Mouse (Mus musculus) embryonic facial prominence, embryonic 12.5 days (tissue): ENCODE data around the gene Osbpl9. TPM values are rescaled to one million over a fixed set of nuclear protein-coding genes. Genes with fewer than 3 reads are reported as not detected.

ENCODE experiments used
- ATAC-seq: fragments of 200-750 bp; cut with Nextera tagmentation; 2 replicates; pipeline ENCODE4 v1.8.0; 2017; ENCODE audit not compliant: insufficient number of reproducible peaks, insufficient read depth, low FRiP score, low TSS enrichment
- H3K27ac ChIP-seq: fragments of 300-500 bp; sonication (generic); 2 replicates; pipeline ENCODE4 v1.5.1; 2016; ENCODE audit warnings: mild to moderate bottlenecking
- H3K27me3 ChIP-seq: fragments of 300-500 bp; sonication (generic); 2 replicates; pipeline ENCODE4 v1.6.1; 2016; ENCODE audit warnings: mild to moderate bottlenecking, moderate library complexity
- H3K36me3 ChIP-seq: fragments of 300-500 bp; sonication (generic); 2 replicates; pipeline ENCODE4 v1.6.1; 2016; ENCODE audit warnings: mild to moderate bottlenecking
- H3K4me1 ChIP-seq: fragments of 300-500 bp; sonication (generic); 2 replicates; pipeline ENCODE4 v1.6.1; 2016
- H3K4me2 ChIP-seq: fragments of 300-500 bp; sonication (generic); replicated peaks from 2 replicates; pipeline ENCODE4 v1.6.1; 2016; ENCODE audit warnings: mild to moderate bottlenecking, moderate library complexity
- H3K4me3 ChIP-seq: fragments of 300-500 bp; sonication (generic); 2 replicates; pipeline ENCODE4 v1.5.1; 2016; ENCODE audit warnings: mild to moderate bottlenecking
- H3K9ac ChIP-seq: fragments of 300-500 bp; sonication (generic); 2 replicates; pipeline ENCODE4 v1.6.1; 2016; ENCODE audit warnings: mild to moderate bottlenecking, moderate library complexity
- H3K9me3 ChIP-seq: fragments of 300-500 bp; sonication (generic); 2 replicates; pipeline ENCODE4 v1.6.1; 2016; ENCODE audit warnings: mild to moderate bottlenecking, moderate library complexity
- WGBS: fragments of 180-500 bp; shearing (Covaris S2); methylation state at CpG from one replicate; pipeline ENCODE4 v1.1.7; 2016; 5-methylcytosine and 5-hydroxymethylcytosine counted together
- polyA plus RNA-seq: library from polyadenylated mRNA; unstranded; fragments of >200 nt; fragmentation: Nextera tagmentation; extraction: Ambion mirVana; gene quantifications from 2 replicates; pipeline ENCODE4 v1.2.1, GENCODE M21; 2016

The Osbpl9 gene
- polyA plus RNA-seq = 71.3 and 76.1 TPM in 2 replicates

- H3K27ac ChIP-seq = peak within 1 kb of the TSS; percentile 93
- no peaks in the 10 kb centered on the region for H3K27me3 ChIP-seq
- H3K9ac ChIP-seq = peak within 1 kb of the TSS; percentile 69
- WGBS = under 1% methylated on average over 59 of the region's 59 CpGs
- 0 out of 2 replicates have a peak, but pooled peaks cover 5% of the 10 kb centered on the region for H3K36me3 ChIP-seq
- peak; percentile 97 for ATAC-seq
- H3K4me2 ChIP-seq = peak within 1 kb of the TSS; percentile 73
- peak within 1 kb of the TSS; percentile 76 for H3K4me3 ChIP-seq
- peaks cover 8% of the 10 kb centered on the region for H3K4me1 ChIP-seq
- H3K9me3 ChIP-seq = no peaks in the 10 kb centered on the region
Observed at GRCm38 (mm10) chr4:109201582-109202424, at the start of gene Osbpl9. TSS of gene Osbpl9 (minus strand) at chr4:109202272.

GRCm38 (mm10) chr4:109251605-109252004 lies 49.5 kb upstream of the Osbpl9 start:
- Histone ChIP-seq H3K9ac (no peak overlapping the region), H3K27me3 (no peaks in the 10 kb centered on the region), H3K36me3 (no peaks in the 10 kb centered on the region), H3K9me3 (no peaks in the 10 kb centered on the region), H3K27ac (no peak overlapping the region), H3K4me1 (no peaks in the 10 kb centered on the region), H3K4me2 (no peak overlapping the region), H3K4me3 (no peak overlapping the region)
- WGBS = 40% methylated on average over 3 of the region's 3 CpGs
- no peak for ATAC-seq

GRCm38 (mm10) chr4:109245016-109245620 lies 43.0 kb upstream of the Osbpl9 start:
- H3K4me2 ChIP-seq = no peak overlapping the region
- H3K27me3 ChIP-seq = no peaks in the 10 kb centered on the region
- no peak for ATAC-seq
- H3K9me3 ChIP-seq = no peaks in the 10 kb centered on the region
- WGBS = 73% methylated on average over 6 of the region's 6 CpGs
- H3K4me3 ChIP-seq = no peak overlapping the region
- H3K4me1 ChIP-seq = no peaks in the 10 kb centered on the region; the same call in 1 of the 2 replicates
- H3K9ac ChIP-seq = no peak overlapping the region; the same call in 1 of the 2 replicates
- H3K27ac ChIP-seq = no peak overlapping the region
- no peaks in the 10 kb centered on the region for H3K36me3 ChIP-seq

GRCm38 (mm10) chr4:109244506-109244905 lies 42.4 kb upstream of the Osbpl9 start:
- no peak overlapping the region for H3K27ac ChIP-seq
- H3K4me3 ChIP-seq = no peak overlapping the region
- H3K4me2 ChIP-seq = no peak overlapping the region
- H3K9me3 ChIP-seq = no peaks in the 10 kb centered on the region
- H3K36me3 ChIP-seq = no peaks in the 10 kb centered on the region
- H3K27me3 ChIP-seq = no peaks in the 10 kb centered on the region
- WGBS = 72% methylated on average over 7 of the region's 7 CpGs
- H3K4me1 ChIP-seq = no peaks in the 10 kb centered on the region; the same call in 1 of the 2 replicates
- no peak for ATAC-seq
- no peak overlapping the region for H3K9ac ChIP-seq

- H3K4me3 ChIP-seq = no peak overlapping the region
- H3K4me2 ChIP-seq = no peak overlapping the region
- no peak overlapping the region for H3K9ac ChIP-seq
- no peaks in the 10 kb centered on the region for H3K9me3 ChIP-seq
- no peak for ATAC-seq
- 0 out of 2 replicates have a peak overlapping the region, but pooled peaks have one; percentile 11 for H3K27ac ChIP-seq
- H3K36me3 ChIP-seq = no peaks in the 10 kb centered on the region
- H3K4me1 ChIP-seq = peaks cover under 1% of the 10 kb centered on the region; the same call in 1 of the 2 replicates
- WGBS = 51% methylated on average over 4 of the region's 4 CpGs
- H3K27me3 ChIP-seq = no peaks in the 10 kb centered on the region
Observed at GRCm38 (mm10) chr4:109241934-109242333, 39.9 kb upstream of the Osbpl9 start.

GRCm38 (mm10) chr4:109241221-109241620 lies 39.1 kb upstream of the Osbpl9 start:
- Histone ChIP-seq H3K27ac (0 out of 2 replicates have a peak overlapping the region, but pooled peaks have one; percentile 11), H3K9ac (no peak overlapping the region), H3K4me2 (no peak overlapping the region), H3K36me3 (no peaks in the 10 kb centered on the region), H3K4me3 (no peak overlapping the region), H3K9me3 (no peaks in the 10 kb centered on the region), H3K27me3 (no peaks in the 10 kb centered on the region), H3K4me1 (peaks cover 8% of the 10 kb centered on the region; the same call in 1 of the 2 replicates)
- no peak for ATAC-seq

GRCm38 (mm10) chr4:109238428-109239268 lies 36.6 kb upstream of the Osbpl9 start:
- Histone ChIP-seq H3K27ac (no peak overlapping the region), H3K27me3 (no peaks in the 10 kb centered on the region), H3K9ac (no peak overlapping the region), H3K4me3 (no peak overlapping the region), H3K4me1 (peaks cover 9% of the 10 kb centered on the region; the same call in 1 of the 2 replicates), H3K4me2 (no peak overlapping the region), H3K9me3 (no peaks in the 10 kb centered on the region), H3K36me3 (no peaks in the 10 kb centered on the region)
- 74% methylated on average over 24 of the region's 24 CpGs for WGBS
- ATAC-seq = no peak

GRCm38 (mm10) chr4:109236186-109236879 lies 34.3 kb upstream of the Osbpl9 start:
- H3K9ac ChIP-seq = no peak overlapping the region
- 54% methylated on average over 7 of the region's 7 CpGs for WGBS
- no peaks in the 10 kb centered on the region for H3K27me3 ChIP-seq
- H3K4me2 ChIP-seq = no peak overlapping the region
- no peaks in the 10 kb centered on the region for H3K9me3 ChIP-seq
- H3K36me3 ChIP-seq = no peaks in the 10 kb centered on the region
- H3K27ac ChIP-seq = no peak overlapping the region
- H3K4me1 ChIP-seq = peaks cover 9% of the 10 kb centered on the region; the same call in 1 of the 2 replicates
- no peak for ATAC-seq
- no peak overlapping the region for H3K4me3 ChIP-seq

GRCm38 (mm10) chr4:109234806-109235350 lies 32.8 kb upstream of the Osbpl9 start:
- WGBS = 68% methylated on average over 9 of the region's 9 CpGs
- H3K9me3 ChIP-seq = no peaks in the 10 kb centered on the region

GRCm38 (mm10) chr4:109234185-109234584 lies 32.1 kb upstream of the Osbpl9 start, which contains the start of gene Calr4:
TSS of gene Calr4 (plus strand) at chr4:109234485.
- Histone ChIP-seq H3K9me3 (no peaks in the 10 kb centered on the region), H3K27me3 (no peaks in the 10 kb centered on the region), H3K36me3 (no peaks in the 10 kb centered on the region), H3K27ac (no peak within 1 kb of the TSS), H3K4me2 (no peak within 1 kb of the TSS), H3K4me3 (no peak within 1 kb of the TSS), H3K9ac (no peak within 1 kb of the TSS), H3K4me1 (peaks cover 9% of the 10 kb centered on the region; the same call in 1 of the 2 replicates)
- no peak for ATAC-seq
- WGBS = 76% methylated on average over 2 of the region's 2 CpGs

More at GRCm38 (mm10) chr4:109234806-109235350, 32.8 kb upstream of the Osbpl9 start:
- Histone ChIP-seq H3K4me1 (peaks cover 9% of the 10 kb centered on the region; the same call in 1 of the 2 replicates), H3K27ac (no peak overlapping the region), H3K36me3 (no peaks in the 10 kb centered on the region), H3K4me2 (no peak overlapping the region), H3K4me3 (no peak overlapping the region), H3K27me3 (no peaks in the 10 kb centered on the region), H3K9ac (no peak overlapping the region)
- ATAC-seq = no peak
